Mouse (Mus musculus): ENCODE results near the gene Ptprb.

Ptprb gene

DNA sequence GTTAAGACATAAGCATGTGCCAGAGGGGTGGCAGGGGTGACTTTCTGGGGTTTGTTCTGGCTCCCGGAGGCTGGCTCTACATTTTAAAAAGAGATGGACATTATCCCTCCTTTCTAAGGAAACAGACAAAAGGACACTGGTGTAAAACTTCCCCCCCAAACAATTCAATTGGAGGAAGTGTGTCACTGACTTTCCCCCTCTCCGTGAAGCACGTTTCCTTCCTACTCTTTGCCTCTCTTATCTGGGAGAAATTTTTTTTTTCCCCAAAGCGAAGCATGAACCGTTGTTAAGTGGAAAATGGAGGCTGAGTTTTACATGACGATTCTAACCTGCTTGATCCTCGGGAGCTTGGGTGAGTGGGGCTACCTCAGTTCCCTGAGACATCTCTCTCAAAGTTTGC lies at the start of gene Ptprb:
Gene Ptprb, plus strand, starts transcription at position 244 of the 400 bp plus-strand sequence.
- DNase-seq, result no peak

DNA sequence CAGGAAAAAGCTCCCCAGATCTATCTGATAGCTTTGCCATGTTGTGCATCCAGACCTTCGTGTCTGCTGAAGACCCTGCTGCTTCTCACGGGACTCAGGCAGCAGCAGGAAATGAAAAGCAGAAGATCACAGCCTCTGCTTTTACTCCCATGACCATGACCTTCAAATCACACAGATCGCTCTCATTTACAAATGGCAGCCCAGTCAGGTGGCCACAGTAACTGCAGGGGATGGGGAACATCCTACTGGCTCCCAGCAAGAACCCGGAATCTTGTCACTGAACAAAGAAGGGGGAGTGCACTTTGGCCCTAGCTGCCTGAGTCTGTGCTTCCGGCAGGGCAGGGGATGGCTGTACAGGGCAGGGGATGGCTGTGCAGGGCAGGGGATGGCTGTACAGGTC lies 40.0 kb upstream of the Ptprb start:
- no peak for DNase-seq

DNA sequence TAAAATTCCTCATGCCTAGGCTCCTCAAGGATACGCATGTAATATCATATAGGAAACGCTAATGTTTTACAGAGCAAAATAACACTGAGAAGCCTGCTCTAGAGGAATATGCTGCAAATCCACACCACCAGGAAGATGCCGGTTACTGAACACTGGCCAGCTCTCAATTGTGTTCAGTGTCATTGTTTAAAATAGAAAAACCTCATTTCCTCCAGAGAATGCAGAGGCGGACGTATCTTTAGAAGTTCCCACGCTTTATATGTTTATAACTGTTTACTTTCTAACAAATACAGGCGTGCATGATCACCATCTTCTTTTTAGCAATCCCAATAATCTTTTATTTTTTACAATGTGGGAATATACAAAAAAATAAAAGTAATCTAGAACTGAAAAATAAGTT lies 33.1 kb upstream of the Ptprb start:
- DNase-seq, result peak; percentile 61

DNA sequence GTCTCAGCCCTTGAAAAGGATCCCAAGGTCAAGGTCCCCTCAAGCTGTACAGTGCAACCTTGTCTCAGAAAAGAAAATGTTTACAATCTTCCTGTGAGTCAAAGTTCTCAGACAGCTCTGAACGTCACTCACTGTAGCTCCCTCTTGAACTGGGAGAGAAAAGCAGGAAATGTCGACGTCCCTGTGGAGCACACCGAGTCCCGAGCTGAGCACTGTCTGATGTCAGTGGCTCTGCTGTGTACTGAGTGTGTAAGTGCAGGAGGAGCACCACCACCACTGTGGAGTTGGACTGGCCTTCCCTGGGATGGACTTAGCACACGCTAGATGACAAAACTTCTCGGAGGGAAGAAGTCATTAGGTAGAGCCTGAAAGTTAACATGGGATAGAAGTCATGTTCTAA lies 31.9 kb upstream of the Ptprb start:
- DNase-seq, result peak; percentile 62

DNA sequence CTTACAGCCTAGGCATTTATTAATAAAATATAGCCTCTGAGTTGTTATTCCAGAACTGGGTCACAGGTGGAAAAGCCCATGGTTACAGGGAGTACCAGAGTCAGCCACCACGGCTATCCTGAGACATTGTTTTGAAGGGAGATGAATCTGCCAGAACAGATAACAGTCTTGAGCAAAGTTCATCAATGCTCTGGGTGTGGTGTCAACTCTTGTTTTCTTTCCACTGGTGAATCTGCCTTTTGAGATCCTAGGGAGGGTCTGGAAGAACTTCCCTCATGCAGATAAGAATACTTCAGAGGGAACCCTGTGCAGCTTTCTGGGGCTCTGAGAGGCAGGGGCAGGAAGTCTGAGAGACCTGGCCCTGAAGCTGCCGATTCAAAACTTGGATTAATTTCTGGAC lies 29.7 kb upstream of the Ptprb start:
- DNase-seq, result peak; percentile 51

DNA sequence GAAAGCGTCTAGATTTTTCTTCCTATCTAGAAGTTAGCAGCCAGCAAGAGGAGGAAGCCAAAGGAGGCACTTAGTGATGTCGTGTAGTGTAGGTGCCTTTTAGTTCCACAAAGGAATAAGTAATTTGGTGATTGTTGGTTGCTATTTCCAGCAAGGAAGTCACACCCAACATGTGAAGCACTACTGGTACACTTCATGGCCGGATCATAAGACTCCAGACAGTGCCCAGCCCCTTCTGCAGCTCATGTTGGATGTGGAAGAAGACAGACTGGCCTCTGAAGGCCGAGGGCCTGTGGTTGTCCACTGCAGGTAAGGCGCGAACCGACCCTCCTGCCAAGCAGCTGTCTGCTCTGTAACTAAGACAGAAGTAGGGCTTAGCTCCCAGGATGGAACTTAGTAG lies 22.7 kb upstream of the Ptprb start:
- DNase-seq, result peak; percentile 33

DNA sequence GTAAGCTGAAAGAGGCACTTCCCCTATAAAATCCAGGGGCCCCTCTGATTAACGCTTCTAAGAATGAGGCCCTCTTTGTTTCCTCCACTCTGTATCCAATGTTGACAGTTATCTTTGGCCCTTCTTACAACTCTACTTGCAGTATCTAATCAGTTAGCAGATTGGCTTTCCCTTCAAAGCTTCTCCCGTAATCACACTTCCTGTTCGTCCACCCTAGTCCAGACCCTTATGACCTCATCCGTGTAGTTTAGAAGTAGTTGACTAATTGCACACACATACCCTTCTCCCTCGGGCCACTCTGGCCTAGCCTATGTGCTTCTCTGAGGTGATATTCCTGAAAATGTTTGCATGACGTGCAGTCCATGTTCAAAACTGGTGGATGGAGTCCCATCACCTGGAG lies 21.4 kb upstream of the Ptprb start:
- DNase-seq, result peak; percentile 17

DNA sequence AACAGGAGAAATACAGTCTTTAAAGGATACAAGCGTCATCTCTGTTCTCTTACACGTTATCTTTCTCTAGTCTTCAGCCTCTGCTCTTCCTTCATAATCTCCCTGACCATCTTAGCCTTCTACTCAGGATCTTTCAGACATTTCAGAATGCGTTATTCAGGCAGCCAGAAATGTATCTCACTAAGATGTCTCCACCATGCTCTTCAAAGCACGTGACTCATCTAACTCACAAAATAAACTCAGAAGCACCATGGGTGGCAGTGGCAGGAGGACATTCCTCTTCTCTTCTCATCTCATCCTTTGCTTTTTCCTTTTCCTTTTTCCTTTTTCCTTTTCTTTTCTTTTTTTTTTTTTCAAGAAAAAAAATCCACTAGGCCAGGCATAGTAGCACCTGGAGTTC lies 16.0 kb upstream of the Ptprb start:
- no peak for DNase-seq

DNA sequence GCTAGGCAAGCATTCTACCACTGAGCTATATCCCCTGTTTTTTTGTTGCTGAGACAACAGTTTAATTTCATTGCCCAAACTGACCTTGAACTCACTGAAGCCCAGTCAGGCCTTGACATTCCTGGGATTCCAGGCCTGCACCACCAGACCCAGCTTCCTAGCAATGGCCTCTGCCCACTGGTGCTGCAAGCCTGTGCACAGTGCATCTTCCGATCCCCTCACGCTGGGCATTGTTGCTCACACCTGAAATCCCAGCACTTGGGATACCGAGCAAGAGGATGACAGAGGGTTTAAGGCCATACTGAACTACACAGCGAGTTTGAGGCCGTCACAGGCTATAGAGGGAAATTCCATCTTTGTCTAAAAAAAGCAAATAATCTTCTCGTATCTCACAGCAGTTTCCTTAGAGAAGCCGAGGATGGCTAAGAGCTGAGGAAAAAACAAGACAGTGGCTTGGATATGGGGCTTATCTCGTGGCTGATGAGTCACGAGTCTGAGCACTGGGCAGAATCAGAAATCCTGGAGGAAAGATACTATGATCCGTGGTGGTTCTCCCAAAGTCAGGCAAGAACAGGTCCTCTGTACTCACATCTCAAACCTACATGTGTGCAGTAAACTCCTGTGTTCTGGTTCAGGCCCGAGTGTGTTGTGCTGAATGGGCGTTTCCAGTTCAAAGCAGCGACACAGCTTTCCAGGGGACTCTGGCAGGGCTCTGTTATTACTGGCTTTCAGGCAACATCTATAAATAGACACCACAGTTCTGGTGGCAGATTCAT lies 14.5 kb upstream of the Ptprb start:
- peak; percentile 40 for DNase-seq

DNA sequence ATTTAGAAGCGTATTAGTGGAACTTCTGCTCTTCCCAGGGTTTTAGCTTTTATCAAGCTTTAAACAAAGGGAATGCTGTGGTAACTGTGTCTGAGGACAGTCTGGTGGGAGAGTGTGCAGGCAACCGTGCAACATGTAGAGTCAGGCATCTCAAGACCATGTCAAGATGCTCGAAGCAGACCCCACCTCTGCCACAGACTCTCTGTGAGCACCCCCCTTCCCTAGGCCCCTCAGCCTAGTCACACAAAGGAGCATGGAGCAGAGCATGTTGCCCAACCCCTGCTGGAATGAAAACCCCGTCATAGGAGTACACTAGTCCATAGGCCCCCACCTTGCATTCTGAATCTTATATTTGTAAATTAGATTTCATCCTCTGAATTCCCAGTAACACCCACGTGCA lies 13.8 kb upstream of the Ptprb start:
- DNase-seq, result no peak

DNA sequence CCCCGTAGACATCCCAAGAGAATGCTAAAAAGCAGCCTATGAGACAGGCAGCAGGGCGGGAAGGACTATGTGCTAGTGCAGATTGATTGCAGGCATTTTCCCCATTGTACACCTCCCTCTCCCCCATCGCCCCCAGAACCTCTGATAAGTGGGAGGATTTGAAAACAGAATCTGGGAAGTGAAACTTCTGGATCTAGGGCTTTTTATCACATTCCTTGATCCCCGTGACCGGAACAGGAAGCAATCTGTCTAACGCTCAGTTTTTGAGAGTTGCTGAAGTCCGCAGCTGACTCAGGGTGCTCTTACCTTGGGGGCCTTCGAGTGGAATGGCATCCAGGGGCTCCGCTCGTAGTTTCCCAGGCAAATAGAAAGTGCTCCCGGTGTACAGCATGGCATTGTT lies 10.8 kb upstream of the Ptprb start:
- no peak for DNase-seq

DNA sequence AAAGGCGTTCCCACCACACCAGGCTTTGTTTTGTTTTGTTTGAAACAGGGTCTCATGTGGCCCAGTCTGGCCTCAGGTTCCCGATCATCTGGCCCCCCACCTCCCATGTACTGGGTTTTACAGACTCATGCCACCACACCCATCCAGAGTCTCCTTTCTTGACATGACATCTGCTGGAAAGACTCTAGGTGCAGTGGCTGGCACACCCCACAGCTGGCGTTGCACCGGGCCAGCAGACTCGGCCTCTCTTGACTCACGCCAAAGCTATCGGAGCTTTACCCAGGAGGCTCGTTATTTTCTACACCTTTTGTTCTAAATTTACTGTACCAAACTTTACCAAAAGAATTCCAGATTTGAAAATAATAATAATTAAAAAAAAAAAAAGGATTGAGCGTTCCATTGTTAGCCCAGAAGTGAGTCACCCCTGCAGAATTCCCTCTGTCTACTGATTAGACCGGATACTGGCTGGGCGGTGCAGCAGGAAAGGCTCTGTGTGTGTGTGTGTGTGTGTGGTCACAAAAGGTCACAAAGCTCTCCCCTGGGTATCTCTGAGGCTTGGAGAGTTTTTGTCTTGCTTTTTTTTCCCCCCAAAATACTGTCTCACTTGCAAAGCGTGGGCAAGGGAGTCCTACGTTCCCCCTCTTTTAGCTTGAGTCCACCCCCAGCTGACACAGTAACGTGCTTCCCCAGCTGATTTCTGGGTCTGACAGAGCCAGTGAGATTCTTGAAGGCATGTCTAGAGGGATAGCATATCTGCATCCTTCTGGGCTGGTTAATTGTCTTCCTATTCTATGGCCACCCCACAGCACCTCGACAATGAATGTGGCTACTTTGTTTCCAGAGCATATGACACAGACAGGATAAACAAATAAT lies 8.5 kb upstream of the Ptprb start:
- DNase-seq, result peak; percentile 85

DNA sequence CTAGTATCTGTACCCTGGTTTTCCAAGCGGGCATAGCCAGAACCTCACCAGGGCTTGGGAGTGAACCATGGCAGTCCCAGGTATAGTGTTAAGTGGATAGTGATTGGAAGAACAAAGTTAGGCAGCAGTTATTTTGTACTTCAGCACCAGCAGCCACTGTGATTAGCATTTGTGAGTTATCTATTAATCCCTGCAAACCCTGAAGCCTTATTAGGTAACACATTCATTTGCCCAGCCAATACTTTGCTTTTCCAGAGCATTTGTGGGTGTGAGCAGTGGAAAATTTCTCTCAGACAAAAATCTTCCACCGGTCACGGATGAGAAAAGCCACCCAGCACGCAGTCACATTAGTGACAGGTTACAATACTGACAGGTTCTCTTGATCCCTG lies 7.9 kb upstream of the Ptprb start:
- DNase-seq, result no peak

DNA sequence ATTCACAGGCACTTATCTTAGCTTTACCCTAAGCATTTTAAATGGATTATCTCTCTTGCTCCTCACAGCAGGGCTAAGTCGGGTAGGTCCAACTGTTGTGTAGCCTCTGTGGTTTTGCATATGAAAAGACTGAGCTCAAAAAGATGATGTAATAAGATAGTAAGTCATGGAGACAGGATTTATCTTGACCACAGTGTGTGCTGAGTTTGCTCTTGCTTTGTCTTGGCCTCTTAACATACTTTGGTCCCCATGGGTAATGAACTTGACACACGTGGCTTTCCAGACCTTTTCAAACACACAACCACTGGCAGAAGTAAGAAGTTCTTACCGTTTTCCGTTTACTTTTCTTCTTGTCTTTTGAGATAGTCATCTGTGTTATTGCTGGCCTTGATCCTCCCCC lies 7.0 kb upstream of the Ptprb start:
- no peak for DNase-seq

DNA sequence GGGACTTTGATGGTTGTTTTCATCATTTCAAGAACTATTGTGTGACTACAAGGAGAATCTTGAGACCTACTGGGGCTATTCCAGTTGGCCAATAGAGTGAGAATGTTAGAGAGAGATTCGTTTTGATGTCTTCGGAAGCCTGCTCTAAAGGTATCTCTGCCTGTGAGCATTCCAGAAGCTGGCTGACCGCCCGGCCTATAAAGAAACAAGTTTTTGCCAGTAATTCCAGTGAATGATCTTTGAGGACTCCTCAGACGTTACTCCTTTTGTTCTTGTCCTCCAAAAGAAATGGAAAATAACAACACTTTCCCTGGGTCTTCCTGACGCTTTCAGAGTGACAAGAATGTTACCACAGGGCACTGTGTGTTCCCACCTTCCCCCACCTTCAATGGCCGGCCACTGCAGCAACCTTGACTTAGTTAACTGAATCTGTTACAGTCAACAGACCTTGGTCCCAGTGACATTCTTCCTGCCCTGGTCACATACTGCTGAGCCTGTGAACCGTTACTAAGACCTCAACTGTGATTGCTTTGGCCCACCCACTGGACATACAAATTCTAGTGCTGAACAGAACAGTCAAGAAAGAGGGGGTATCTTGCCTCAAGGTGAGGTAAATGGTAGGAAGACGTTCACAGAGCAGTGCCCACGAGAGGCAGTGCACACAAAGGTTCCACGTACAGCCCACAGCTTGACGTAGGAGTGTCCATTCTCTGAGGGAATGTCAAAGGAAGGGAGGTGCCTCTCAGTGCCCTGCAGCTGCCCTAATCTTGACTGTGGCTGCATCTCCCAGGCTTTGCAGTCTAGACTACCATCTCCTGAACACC lies 4.5 kb upstream of the Ptprb start:
- peak; percentile 53 for DNase-seq

DNA sequence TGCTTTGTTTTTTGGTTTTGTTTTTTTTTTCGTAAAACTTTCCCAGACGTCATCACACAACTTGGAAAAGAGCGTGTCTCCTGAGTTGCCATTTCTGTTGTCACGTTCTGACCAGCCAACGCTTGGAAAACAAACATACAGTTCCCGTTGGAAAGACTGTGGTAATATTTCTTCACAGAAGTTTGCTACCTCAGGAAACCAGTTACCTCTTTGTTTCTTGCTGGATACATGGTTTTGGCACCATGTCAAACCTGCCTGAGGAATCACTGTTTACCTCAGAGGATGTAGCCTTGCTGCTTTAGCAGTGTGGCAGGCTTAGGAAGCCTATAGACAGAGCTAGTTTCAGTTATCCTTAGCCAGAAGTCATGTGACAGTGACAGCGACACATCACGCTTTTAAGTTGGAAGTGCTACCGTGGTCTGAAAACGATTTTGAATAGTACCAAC lies 3.8 kb upstream of the Ptprb start:
- DNase-seq, result no peak

DNA sequence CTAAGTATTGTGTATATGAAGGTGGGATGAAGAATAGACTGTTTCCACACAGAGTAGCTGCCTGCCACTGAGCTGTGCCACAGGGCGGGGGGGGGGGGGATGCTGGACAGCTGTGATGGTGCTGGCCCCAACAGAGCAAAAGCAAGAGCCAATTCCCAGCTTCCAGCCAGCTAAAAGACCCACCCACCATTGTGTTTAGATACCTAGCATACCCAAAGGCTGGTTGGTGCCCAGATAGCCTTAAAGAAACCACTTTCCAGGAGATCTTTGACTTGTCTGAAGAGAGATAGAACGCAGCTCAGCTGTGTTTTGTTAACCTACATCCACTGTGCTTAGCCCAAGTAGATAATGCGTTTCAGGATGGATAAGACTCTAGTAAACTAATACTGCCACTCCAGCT lies 3.2 kb upstream of the Ptprb start:
- no peak for DNase-seq

DNA sequence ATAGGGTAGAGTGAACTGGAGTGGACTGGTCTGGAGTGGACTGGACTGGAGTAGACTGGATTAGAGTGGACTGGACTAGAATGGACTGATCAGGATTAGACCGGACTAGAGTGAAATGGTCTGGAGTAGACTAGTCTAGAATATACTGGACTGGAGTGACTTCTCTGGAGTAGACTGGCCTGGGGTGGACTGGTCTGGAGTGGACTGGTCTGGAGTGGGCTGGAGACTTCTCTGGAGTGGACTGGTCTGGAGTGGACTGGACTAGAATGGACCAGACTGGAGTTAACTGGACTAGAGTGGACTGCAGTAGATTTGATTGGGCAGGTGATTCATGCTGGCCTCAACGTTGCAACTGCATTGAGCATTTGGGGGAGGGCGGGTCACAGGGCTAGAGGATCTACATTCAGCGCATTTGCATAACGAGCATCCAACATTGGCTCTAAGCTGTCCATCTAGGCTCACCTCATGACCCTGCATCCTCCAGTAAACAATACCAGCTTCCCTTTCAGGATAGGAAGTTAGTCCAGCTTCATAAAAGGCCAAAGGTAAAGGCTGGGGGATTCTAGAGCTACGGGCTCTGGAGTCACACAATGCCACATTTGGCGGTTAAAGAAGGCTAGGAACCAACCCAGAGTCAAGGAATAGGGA lies 11.5 kb downstream of the Ptprb start:
- DNase-seq, result no peak

DNA sequence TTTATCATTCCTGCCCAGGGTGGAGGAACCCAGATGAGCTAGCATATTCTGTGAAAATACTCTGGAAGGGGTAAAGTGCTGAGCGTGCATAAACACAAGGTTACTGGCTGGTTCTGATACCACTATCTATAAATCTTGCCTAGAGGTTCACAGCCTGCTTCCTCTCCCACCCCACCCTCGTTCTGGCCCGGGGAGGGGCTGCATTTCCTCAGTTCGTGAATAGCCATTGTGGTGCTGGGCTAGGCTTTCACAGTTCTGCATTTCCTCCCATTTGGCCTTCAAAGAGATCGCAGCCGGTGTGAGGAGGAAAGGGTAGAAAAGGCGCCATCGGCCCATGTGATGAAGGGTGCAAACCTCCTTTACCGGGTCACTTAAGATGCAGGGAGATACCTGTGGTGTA lies 12.8 kb downstream of the Ptprb start:
- peak; percentile 80 for DNase-seq

DNA sequence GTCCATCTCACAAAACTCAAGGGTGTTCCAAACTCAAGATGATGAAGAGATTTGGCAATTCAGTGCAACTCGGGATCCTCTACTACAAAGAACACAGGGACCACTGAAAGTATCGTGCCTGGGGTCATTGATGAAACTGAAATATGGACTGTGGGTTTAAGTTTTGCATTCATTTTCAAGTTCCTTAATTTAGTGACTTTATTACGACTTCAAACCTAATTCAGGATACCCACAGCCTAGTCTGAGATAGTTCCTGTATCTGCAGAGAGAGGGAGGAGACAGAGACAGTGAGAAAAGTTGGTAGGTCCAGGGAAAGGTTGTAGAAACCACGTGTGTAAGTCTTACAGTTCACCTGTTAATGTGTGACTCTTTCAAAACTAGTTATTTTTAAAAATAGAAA lies 15.2 kb downstream of the Ptprb start:
- no peak for DNase-seq

DNA sequence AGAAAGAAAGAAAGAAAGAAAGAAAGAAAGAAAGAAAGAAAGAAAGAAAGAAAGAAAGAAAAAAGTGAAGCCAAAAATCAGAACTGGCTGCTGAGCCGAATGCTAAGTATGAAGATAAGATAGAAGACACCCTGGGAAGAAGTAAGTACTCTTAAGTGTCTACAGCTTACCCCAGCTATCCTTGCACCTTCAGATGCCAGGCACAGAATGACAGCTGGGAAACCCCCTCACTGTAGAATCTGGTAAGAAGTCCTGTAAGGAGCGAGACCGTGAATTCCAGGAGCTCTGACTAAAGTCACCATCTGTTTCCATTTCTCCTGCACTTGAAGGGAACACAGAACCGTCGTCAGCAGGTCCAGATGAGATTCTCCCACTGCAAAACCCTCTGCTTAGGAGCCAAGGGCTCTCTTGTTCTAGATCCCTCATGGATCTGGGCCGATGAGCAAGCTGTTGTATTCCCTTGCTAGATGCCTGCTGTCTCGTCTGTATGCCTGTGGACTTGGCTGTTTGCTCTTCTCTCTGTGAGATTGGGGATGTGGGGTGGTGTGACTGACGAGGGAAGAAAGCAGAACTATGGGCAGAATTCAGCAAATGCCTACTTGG lies 15.9 kb downstream of the Ptprb start:
- DNase-seq, result no peak

DNA sequence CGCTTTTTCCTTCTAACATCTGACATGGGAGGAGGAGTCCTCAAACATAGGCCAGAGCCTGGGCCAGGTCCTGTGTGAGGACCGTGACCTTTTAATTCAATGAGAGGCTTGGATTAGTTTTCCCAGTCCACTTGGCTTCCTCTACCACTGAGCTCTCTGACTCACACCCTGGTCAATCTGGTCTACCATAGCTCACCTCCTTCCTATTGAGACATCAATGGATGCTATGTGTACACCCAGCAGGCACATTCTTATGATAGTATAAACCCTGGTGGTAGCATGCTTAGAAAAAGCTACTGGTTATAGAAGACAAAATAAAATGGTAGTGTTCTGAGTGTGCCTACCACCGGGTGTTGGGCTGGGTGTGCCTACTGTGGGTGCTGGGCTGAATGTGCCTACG lies 21.1 kb downstream of the Ptprb start:
- no peak for DNase-seq
